Mouse (Mus musculus): Measurements from ENCODE around the gene Nuak1. TPM values are rescaled to one million over a fixed set of nuclear protein-coding genes. Genes with fewer than 3 reads are reported as not detected.

Gene Nuak1
- polyA plus RNA-seq, 1 experiment from 2014 or later, result 3.3 TPM

DNA sequence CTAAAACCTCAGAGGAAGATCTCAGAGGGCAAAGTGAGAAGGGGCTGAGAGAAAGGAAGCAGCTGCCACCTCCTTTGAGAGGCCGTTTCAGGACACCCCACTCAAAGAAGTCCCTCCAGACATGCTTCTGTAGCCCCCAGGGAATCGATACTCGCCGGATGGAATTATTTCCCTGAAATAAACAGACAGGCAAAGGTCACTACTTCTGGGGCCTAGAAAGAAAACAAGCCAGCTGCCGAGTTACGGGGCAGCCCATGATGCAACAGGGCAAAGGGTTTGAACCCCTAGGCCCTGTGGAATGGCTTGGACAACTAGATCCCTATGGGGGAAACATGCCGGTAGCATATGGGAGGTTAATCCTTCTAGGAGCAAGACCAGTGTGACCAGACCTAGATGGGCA, 16.0 kb downstream of the Nuak1 start:
- no peaks in the 10 kb centered on the region for H3K36me3 ChIP-seq (ENCODE audit: control insufficient read depth, insufficient read depth, low read length)
- no peaks in the 10 kb centered on the region for H3K9me3 ChIP-seq (ENCODE audit: control insufficient read depth, low read length)
- H3K27ac ChIP-seq (ENCODE audit: low read depth, low read length), result no peak overlapping the region
- no peaks in the 10 kb centered on the region for H3K27me3 ChIP-seq (ENCODE audit: control insufficient read depth, insufficient read depth, low read length)
- peaks cover 8% of the 10 kb centered on the region; the same call in 1 of the 2 replicates for H3K4me1 ChIP-seq (ENCODE audit: control insufficient read depth, insufficient read depth, low read length)
- no peak overlapping the region for H3K4me3 ChIP-seq (ENCODE audit: low read depth, low read length)
- no peak overlapping the region for H3K9ac ChIP-seq (ENCODE audit: low read length)
- no peak overlapping the region for H3K4me2 ChIP-seq (ENCODE audit: low read depth)
- DNase-seq (ENCODE audit: low spot score) (no peak), ATAC-seq (ENCODE audit: insufficient read depth, low FRiP score, low TSS enrichment) (no peak)
- WGBS, result 61% methylated on average over 7 of the region's 7 CpGs

DNA sequence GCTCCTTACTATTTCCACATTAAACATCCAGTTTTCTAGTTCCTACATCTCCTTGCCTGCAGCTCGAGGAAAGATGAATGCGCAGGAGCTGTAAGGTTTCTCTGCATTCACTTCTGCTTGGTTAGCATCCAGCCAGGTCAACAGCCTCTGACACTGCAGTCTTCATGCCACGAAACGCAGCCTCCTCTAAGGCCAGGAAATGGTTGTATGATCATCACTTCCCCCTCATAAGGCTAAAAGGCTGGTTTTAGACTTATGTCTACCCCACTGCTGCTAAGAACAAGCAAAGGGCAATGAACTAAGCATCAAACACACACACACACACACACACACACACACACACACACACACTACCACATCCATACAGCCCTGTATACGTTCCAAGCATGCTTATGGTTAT, 16.5 kb downstream of the Nuak1 start:
- H3K9me3 ChIP-seq (ENCODE audit: control insufficient read depth, low read length), result no peaks in the 10 kb centered on the region
- H3K4me2 ChIP-seq (ENCODE audit: low read depth), result no peak overlapping the region
- no peak overlapping the region for H3K4me3 ChIP-seq (ENCODE audit: low read depth, low read length)
- WGBS, result 88% methylated on average over 5 of the region's 5 CpGs
- H3K9ac ChIP-seq (ENCODE audit: low read length), result no peak overlapping the region
- H3K27me3 ChIP-seq (ENCODE audit: control insufficient read depth, insufficient read depth, low read length), result no peaks in the 10 kb centered on the region
- H3K36me3 ChIP-seq (ENCODE audit: control insufficient read depth, insufficient read depth, low read length), result no peaks in the 10 kb centered on the region
- DNase-seq (ENCODE audit: low spot score) (no peak), ATAC-seq (ENCODE audit: insufficient read depth, low FRiP score, low TSS enrichment) (no peak)
- H3K4me1 ChIP-seq (ENCODE audit: control insufficient read depth, insufficient read depth, low read length), result peaks cover 8% of the 10 kb centered on the region; the same call in 1 of the 2 replicates
- H3K27ac ChIP-seq (ENCODE audit: low read depth, low read length), result no peak overlapping the region

DNA sequence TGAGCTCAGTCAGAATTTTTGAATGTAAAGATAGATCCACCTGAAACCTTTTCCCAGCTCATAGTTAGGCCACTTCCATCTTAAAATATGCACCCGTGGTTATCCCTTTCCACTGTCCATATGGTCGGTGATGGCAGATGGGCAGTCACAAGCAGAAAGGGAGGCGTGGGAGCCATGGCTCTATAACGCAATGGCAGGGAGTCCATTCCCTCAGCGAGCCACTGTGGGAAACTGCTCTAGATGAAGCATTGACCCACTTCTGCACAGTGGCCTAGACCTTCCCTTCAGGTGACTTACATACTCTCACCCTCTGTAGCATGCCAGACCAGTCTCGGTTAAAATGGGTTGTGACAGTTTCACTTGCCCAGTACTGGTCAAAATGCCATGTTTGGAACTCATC, 19.8 kb downstream of the Nuak1 start:
- DNase-seq (ENCODE audit: low spot score), result no peak
- Histone ChIP-seq H3K27me3 (ENCODE audit: control insufficient read depth, insufficient read depth, low read length) (no peaks in the 10 kb centered on the region), H3K4me2 (ENCODE audit: low read depth) (no peak overlapping the region), H3K4me1 (ENCODE audit: control insufficient read depth, insufficient read depth, low read length) (0 out of 2 replicates have a peak, but pooled peaks cover 4% of the 10 kb centered on the region), H3K9ac (ENCODE audit: low read length) (no peak overlapping the region), H3K36me3 (ENCODE audit: control insufficient read depth, insufficient read depth, low read length) (no peaks in the 10 kb centered on the region), H3K27ac (ENCODE audit: low read depth, low read length) (no peak overlapping the region), H3K4me3 (ENCODE audit: low read depth, low read length) (no peak overlapping the region), H3K9me3 (ENCODE audit: control insufficient read depth, low read length) (no peaks in the 10 kb centered on the region)
- no peak for ATAC-seq (ENCODE audit: insufficient read depth, low FRiP score, low TSS enrichment)
- 97% methylated on average over 6 of the region's 6 CpGs for WGBS

DNA sequence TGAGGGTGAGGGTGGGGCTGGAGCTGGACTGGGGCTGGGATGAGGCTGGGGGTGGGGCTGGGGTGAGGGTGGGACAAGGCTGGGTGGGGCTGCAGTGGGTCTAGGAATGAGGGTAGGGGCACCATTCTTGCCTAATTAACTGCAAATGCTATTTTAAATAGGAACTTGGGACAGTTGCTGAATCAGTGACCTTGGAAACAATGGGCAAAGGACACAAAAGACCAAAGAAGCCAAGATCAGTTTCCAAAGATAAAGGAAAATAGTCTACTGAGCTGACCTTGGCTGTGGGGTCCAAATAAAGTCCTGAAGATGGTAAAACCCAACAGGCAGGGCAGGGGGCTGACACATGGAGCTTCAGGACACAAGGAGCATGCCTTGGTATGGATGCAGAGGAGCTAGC, 22.0 kb downstream of the Nuak1 start:
- H3K27ac ChIP-seq (ENCODE audit: low read depth, low read length), result no peak overlapping the region
- no peak overlapping the region for H3K4me3 ChIP-seq (ENCODE audit: low read depth, low read length)
- H3K27me3 ChIP-seq (ENCODE audit: control insufficient read depth, insufficient read depth, low read length), result no peaks in the 10 kb centered on the region
- H3K9me3 ChIP-seq (ENCODE audit: control insufficient read depth, low read length), result no peaks in the 10 kb centered on the region
- no peak overlapping the region for H3K9ac ChIP-seq (ENCODE audit: low read length)
- DNase-seq (ENCODE audit: low spot score) (no peak), ATAC-seq (ENCODE audit: insufficient read depth, low FRiP score, low TSS enrichment) (no peak)
- H3K36me3 ChIP-seq (ENCODE audit: control insufficient read depth, insufficient read depth, low read length), result no peaks in the 10 kb centered on the region
- H3K4me2 ChIP-seq (ENCODE audit: low read depth), result no peak overlapping the region
- H3K4me1 ChIP-seq (ENCODE audit: control insufficient read depth, insufficient read depth, low read length), result no peaks in the 10 kb centered on the region

DNA sequence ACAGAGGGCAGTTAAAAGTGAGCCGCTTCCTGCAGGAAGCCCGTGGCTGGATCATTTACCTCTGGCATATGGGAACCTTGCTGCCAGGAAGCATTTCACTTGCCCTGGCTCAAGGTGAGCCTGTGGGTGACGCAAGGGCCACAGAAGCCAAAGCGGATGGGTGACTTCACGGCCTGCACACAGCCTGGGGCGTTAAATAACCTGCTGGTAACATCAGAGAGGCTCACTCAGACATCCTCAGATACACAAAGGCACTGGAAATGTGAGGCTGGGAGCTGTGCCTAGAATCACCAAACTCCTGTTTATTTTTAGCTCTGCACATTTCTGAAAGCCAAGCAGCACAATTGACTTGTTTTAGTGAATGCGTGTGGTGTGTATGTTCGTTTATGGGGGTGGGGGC, 23.6 kb downstream of the Nuak1 start:
- DNase-seq (ENCODE audit: low spot score) (no peak), ATAC-seq (ENCODE audit: insufficient read depth, low FRiP score, low TSS enrichment) (no peak)
- 87% methylated on average over 8 of the region's 8 CpGs for WGBS
- H3K9ac ChIP-seq (ENCODE audit: low read length), result no peak overlapping the region
- H3K9me3 ChIP-seq (ENCODE audit: control insufficient read depth, low read length), result no peaks in the 10 kb centered on the region
- no peaks in the 10 kb centered on the region for H3K36me3 ChIP-seq (ENCODE audit: control insufficient read depth, insufficient read depth, low read length)
- H3K4me1 ChIP-seq (ENCODE audit: control insufficient read depth, insufficient read depth, low read length), result no peaks in the 10 kb centered on the region
- H3K27me3 ChIP-seq (ENCODE audit: control insufficient read depth, insufficient read depth, low read length), result no peaks in the 10 kb centered on the region
- no peak overlapping the region for H3K4me2 ChIP-seq (ENCODE audit: low read depth)
- H3K27ac ChIP-seq (ENCODE audit: low read depth, low read length), result no peak overlapping the region
- H3K4me3 ChIP-seq (ENCODE audit: low read depth, low read length), result no peak overlapping the region

DNA sequence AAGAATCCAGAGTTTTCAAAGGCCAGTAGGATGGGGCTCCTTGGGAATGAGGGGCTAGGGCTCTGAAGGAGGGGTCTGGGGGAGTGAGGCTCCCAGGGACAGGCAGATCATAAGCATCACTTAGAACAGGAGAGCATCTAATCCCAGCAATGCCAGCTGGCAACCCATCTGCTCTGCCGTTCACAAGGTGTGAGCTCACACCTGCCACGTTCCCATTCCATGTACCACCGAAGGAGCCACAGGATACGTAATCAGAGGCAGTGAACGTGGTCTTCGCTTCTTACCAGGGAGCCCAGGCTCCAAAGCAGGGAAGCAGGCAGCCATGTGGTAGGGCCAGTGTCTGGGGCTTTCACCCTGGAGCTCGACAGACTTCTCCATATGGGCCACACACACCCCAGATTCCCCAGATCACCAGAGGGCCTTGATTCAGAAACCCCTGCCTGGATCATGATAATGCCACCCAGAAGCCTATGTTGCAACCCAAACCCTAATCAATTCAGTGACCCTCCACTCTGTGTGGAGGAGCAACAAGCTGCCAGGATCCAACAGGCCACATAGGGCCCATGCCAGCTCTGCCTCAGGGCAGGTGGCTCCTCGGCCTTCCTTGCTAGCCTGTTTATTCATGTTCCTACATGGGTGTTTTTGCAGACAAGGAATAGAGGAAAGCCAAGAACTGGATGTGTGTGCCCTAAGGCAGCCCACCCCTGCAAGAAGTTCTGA, 25.3 kb downstream of the Nuak1 start:
- Histone ChIP-seq H3K27ac (ENCODE audit: low read depth, low read length) (no peak overlapping the region), H3K9me3 (ENCODE audit: control insufficient read depth, low read length) (no peaks in the 10 kb centered on the region), H3K4me2 (ENCODE audit: low read depth) (no peak overlapping the region), H3K27me3 (ENCODE audit: control insufficient read depth, insufficient read depth, low read length) (no peaks in the 10 kb centered on the region), H3K36me3 (ENCODE audit: control insufficient read depth, insufficient read depth, low read length) (no peaks in the 10 kb centered on the region), H3K4me3 (ENCODE audit: low read depth, low read length) (no peak overlapping the region), H3K9ac (ENCODE audit: low read length) (no peak overlapping the region), H3K4me1 (ENCODE audit: control insufficient read depth, insufficient read depth, low read length) (no peaks in the 10 kb centered on the region)
- ATAC-seq (ENCODE audit: insufficient read depth, low FRiP score, low TSS enrichment) (no peak), DNase-seq (ENCODE audit: low spot score) (no peak)
- WGBS, result 82% methylated on average over 8 of the region's 8 CpGs

DNA sequence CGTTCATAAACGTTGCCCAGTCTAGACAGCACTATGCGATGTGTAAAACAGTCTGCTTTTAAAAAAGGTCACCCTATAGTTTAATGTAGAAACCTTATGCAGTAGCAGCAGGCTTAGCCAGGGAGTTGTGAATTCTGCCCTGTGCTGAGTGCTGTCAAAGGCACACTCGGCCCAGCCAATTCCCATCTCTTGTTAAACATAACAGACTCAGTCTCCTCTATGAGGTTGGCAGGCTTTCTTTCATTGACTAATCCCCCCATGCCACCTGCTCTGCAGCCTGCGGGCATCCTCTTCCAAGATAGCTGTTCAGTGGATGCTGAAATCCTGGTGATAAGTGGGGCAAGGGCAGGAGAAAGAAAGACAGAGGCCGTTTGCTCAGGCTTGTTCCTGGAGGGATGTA, 27.1 kb downstream of the Nuak1 start:
- no peaks in the 10 kb centered on the region for H3K4me1 ChIP-seq (ENCODE audit: control insufficient read depth, insufficient read depth, low read length)
- H3K4me3 ChIP-seq (ENCODE audit: low read depth, low read length), result no peak overlapping the region
- DNase-seq (ENCODE audit: low spot score) (no peak), ATAC-seq (ENCODE audit: insufficient read depth, low FRiP score, low TSS enrichment) (no peak)
- H3K9me3 ChIP-seq (ENCODE audit: control insufficient read depth, low read length), result no peaks in the 10 kb centered on the region
- WGBS, result 83% methylated on average over 6 of the region's 6 CpGs
- H3K27ac ChIP-seq (ENCODE audit: low read depth, low read length), result no peak overlapping the region
- H3K4me2 ChIP-seq (ENCODE audit: low read depth), result no peak overlapping the region
- H3K36me3 ChIP-seq (ENCODE audit: control insufficient read depth, insufficient read depth, low read length), result no peaks in the 10 kb centered on the region
- no peak overlapping the region for H3K9ac ChIP-seq (ENCODE audit: low read length)
- H3K27me3 ChIP-seq (ENCODE audit: control insufficient read depth, insufficient read depth, low read length), result no peaks in the 10 kb centered on the region

DNA sequence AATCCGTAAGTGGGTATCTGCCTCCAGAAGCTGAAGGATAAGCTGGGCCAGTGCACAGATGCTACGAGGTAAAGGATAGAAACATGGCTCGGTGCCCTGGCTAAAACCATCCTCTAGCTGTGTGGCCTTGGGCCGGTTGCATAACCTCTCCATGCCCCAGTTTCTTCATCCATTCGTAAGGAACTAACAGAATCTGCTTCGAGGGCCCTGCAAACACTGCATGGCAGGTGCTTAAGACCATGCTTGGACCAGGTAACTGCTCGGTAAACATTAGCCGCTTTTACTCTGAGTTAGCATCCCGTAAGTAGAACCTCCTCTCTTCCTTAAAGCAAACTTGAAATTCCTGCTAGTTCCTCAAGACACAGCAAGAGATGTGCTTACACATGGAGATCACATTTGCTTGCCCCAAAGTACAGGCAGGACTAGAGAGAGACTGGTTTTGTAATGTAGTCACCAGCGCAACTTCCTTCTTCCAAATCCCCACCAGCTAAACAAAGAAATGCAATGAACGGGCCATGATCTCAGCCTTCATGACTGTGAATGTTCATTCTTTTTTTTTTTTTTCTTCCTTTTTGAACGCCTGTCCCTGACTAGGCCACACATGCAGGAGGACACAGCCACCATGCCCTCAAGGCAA, 28.0 kb downstream of the Nuak1 start:
- Histone ChIP-seq H3K9me3 (ENCODE audit: control insufficient read depth, low read length) (no peaks in the 10 kb centered on the region), H3K4me2 (ENCODE audit: low read depth) (no peak overlapping the region), H3K9ac (ENCODE audit: low read length) (no peak overlapping the region), H3K4me1 (ENCODE audit: control insufficient read depth, insufficient read depth, low read length) (no peaks in the 10 kb centered on the region), H3K36me3 (ENCODE audit: control insufficient read depth, insufficient read depth, low read length) (no peaks in the 10 kb centered on the region), H3K27ac (ENCODE audit: low read depth, low read length) (no peak overlapping the region), H3K4me3 (ENCODE audit: low read depth, low read length) (no peak overlapping the region), H3K27me3 (ENCODE audit: control insufficient read depth, insufficient read depth, low read length) (no peaks in the 10 kb centered on the region)
- no peak for ATAC-seq (ENCODE audit: insufficient read depth, low FRiP score, low TSS enrichment)
- DNase-seq (ENCODE audit: low spot score), result no peak
- WGBS, result 87% methylated on average over 12 of the region's 12 CpGs
